Mouse (Mus musculus) E14TG2a.4 (cell line): ENCODE measurements around the gene Esd.

Experiments
- H3K27me3 ChIP-seq: 2 replicates; pipeline ENCODE4 v1.6.1; 2014; ENCODE audit warnings: low read length, control low read depth; ENCODE audit not compliant: insufficient read depth
- H3K36me3 ChIP-seq: 2 replicates; pipeline ENCODE4 v1.6.1; 2014; ENCODE audit warnings: low read length, control low read depth; ENCODE audit not compliant: insufficient read depth
- H3K4me1 ChIP-seq: replicated peaks from 2 replicates; pipeline ENCODE4 v1.6.1; 2014; ENCODE audit warnings: low read depth, low read length, control low read depth
- H3K4me3 ChIP-seq: replicated peaks from 2 replicates; pipeline ENCODE4 v1.5.1; 2014; ENCODE audit warnings: mild to moderate bottlenecking, low read length
- H3K9me3 ChIP-seq: 2 replicates; pipeline ENCODE4 v1.6.1; 2014; ENCODE audit warnings: low read length, control low read depth
- CTCF ChIP-seq: conservative IDR thresholded peaks from 2 replicates; pipeline ENCODE4 v1.5.1; 2014; ENCODE audit warnings: low read length
- NANOG ChIP-seq: IDR thresholded peaks from 2 replicates; pipeline ENCODE4 v1.6.1; 2014; ENCODE audit warnings: borderline replicate concordance, low read length, mixed read lengths
- POU5F1 ChIP-seq: IDR thresholded peaks from 2 replicates; pipeline ENCODE4 v1.6.1; 2014; ENCODE audit warnings: low read length, borderline replicate concordance

Esd gene

GRCm38 (mm10) chr14:74787717-74788116 is 55.6 kb downstream of the Esd start:
- no peak for TF ChIP-seq POU5F1
- no peak for TF ChIP-seq NANOG
- TF ChIP-seq CTCF: no peak
- no peaks in the 10 kb centered on the region for H3K9me3 ChIP-seq
- H3K36me3 ChIP-seq: peaks cover 17% of the 10 kb centered on the region
- H3K4me1 ChIP-seq: no peaks in the 10 kb centered on the region
- H3K27me3 ChIP-seq: no peaks in the 10 kb centered on the region
- no peak overlapping the region for H3K4me3 ChIP-seq

GRCm38 (mm10) chr14:74788766-74789165 is 56.7 kb downstream of the Esd start:
- peaks cover 17% of the 10 kb centered on the region for H3K36me3 ChIP-seq
- no peaks in the 10 kb centered on the region for H3K9me3 ChIP-seq
- H3K4me1 ChIP-seq: no peaks in the 10 kb centered on the region
- no peak overlapping the region for H3K4me3 ChIP-seq
- TF ChIP-seq CTCF: no peak
- no peak for TF ChIP-seq NANOG
- TF ChIP-seq POU5F1: no peak
- H3K27me3 ChIP-seq: no peaks in the 10 kb centered on the region

GRCm38 (mm10) chr14:74790535-74790934 is 58.4 kb downstream of the Esd start:
- Histone ChIP-seq H3K4me1 (no peaks in the 10 kb centered on the region), H3K36me3 (peaks cover 14% of the 10 kb centered on the region), H3K9me3 (no peaks in the 10 kb centered on the region), H3K27me3 (no peaks in the 10 kb centered on the region), H3K4me3 (no peak overlapping the region)
- TF ChIP-seq POU5F1 (no peak), CTCF (no peak), NANOG (no peak)

GRCm38 (mm10) chr14:74792793-74793192 is 60.7 kb downstream of the Esd start:
- no peak for TF ChIP-seq POU5F1
- no peak for TF ChIP-seq NANOG
- TF ChIP-seq CTCF: no peak
- 0 out of 2 replicates have a peak, but pooled peaks cover 7% of the 10 kb centered on the region for H3K4me1 ChIP-seq
- no peak overlapping the region for H3K4me3 ChIP-seq
- no peaks in the 10 kb centered on the region for H3K27me3 ChIP-seq
- peaks cover 18% of the 10 kb centered on the region for H3K36me3 ChIP-seq
- H3K9me3 ChIP-seq: no peaks in the 10 kb centered on the region

- H3K27me3 ChIP-seq: no peaks in the 10 kb centered on the region
- TF ChIP-seq CTCF: no peak
- TF ChIP-seq POU5F1: no peak
- no peak for TF ChIP-seq NANOG
- no peak overlapping the region for H3K4me3 ChIP-seq
- no peaks in the 10 kb centered on the region for H3K9me3 ChIP-seq
- H3K4me1 ChIP-seq: 0 out of 2 replicates have a peak, but pooled peaks cover 7% of the 10 kb centered on the region
- H3K36me3 ChIP-seq: peaks cover 34% of the 10 kb centered on the region
Measured at GRCm38 (mm10) chr14:74794931-74795330, 62.8 kb downstream of the Esd start.

- 0 out of 2 replicates have a peak, but pooled peaks cover 7% of the 10 kb centered on the region for H3K4me1 ChIP-seq
- H3K27me3 ChIP-seq: no peaks in the 10 kb centered on the region
- peaks cover 53% of the 10 kb centered on the region for H3K36me3 ChIP-seq
- TF ChIP-seq CTCF: no peak
- TF ChIP-seq NANOG: no peak
- TF ChIP-seq POU5F1: no peak
- no peak overlapping the region for H3K4me3 ChIP-seq
- peaks cover 19% of the 10 kb centered on the region for H3K9me3 ChIP-seq
Measured at GRCm38 (mm10) chr14:74797386-74798062, 65.4 kb downstream of the Esd start.

GRCm38 (mm10) chr14:74798063-74798890 is 66.2 kb downstream of the Esd start:
- H3K36me3 ChIP-seq: peaks cover 58% of the 10 kb centered on the region
- peaks cover 20% of the 10 kb centered on the region for H3K9me3 ChIP-seq
- TF ChIP-seq NANOG (no peak), POU5F1 (no peak), CTCF (no peak)
- H3K4me1 ChIP-seq: 0 out of 2 replicates have a peak, but pooled peaks cover 7% of the 10 kb centered on the region
- H3K27me3 ChIP-seq: no peaks in the 10 kb centered on the region
- no peak overlapping the region for H3K4me3 ChIP-seq
